Mouse (Mus musculus) embryo, embryonic 11 days (tissue): Measurements from ENCODE around the gene Kif5c.

Experiments used
- DNase-seq: peaks from one replicate; pipeline ENCODE4 v3.0.0-alpha.2; 2015

Gene Kif5c

DNA sequence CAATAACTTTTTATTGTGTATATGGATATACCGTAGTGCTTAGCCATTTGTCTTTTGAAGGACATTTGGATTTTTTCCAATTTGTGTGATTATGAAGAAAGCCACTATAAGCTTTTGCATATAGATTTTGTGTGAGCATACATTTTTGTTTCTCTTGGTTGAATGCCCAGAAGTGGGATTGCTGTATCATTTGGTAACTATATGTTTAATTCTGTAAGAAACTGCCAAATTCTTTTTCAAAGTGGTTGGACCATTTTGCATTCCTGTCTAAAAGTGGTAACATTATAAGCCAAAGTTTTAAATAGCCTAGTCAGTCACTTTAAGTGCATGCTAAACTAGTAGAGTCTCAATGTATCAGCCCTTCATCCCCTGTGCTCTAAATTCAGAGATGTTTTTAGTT, 6.5 kb downstream of the Kif5c start:
- DNase-seq: no peak

DNA sequence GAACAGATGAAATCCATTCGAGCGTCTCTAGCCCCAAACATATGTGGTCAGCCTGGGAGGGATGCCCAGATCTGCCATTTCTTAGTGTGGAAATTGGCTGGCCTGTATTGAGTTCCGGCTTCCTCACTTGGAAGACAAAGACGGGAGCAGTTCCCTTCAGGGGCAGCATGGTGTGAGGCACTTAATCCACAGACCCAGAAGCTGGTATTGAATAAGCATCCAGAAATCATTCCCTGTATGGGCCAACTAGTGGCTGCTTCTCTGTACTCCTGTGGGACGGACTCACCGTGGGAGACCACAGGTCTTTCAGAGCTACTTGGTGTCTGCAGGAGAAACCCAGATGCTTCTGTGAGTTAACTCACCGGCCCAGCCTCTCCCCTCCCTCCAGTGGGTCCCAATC, 8.5 kb downstream of the Kif5c start:
- DNase-seq: no peak

- no peak for DNase-seq
Measured at GRCm38 (mm10) chr2:49628094-49628705, 9.1 kb downstream of the Kif5c start.

GRCm38 (mm10) chr2:49629181-49629580, 10.1 kb downstream of the Kif5c start:
- DNase-seq: no peak

GRCm38 (mm10) chr2:49630636-49631035, 11.5 kb downstream of the Kif5c start:
- no peak for DNase-seq

GRCm38 (mm10) chr2:49633231-49633630, 14.1 kb downstream of the Kif5c start:
- peak; percentile 64 for DNase-seq

DNA sequence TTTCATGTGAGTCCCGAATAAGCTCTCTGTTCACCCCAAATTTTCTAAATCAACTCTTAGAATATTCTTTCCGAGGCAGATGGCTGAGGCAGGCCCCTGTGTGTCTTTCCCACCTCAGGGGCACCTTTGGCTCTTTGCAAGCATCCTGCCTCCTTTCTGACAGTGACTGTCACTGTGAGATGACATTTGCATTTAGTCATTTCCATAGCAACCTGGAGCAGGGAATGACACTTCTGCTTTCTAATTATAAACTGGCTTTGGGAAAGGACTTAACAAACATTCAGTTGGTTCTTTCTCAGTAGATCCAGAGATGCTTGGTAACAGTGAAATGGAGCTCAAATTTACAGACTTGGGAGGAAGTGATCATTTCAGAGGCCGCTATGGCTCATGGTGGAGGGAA, 23.7 kb downstream of the Kif5c start:
- DNase-seq: no peak

DNA sequence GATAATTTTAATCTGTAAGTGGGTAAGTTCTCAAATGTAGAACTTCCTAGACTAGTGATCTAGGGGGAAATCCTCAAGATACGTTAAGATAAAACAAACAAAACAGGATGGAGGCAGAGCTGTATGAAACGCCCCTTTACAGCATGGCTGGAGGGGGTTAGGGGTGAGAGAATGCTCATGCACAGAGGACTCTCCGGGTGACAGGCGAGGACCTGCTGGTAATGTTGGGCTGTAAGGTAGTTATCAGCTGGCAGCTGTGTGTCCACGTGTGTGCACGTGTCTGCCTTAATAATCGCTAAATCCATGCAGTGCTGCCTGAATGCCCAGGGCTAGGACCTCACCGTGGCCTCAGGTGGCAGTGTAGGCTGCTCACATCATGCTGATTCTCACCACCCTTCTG, 24.7 kb downstream of the Kif5c start:
- no peak for DNase-seq

DNA sequence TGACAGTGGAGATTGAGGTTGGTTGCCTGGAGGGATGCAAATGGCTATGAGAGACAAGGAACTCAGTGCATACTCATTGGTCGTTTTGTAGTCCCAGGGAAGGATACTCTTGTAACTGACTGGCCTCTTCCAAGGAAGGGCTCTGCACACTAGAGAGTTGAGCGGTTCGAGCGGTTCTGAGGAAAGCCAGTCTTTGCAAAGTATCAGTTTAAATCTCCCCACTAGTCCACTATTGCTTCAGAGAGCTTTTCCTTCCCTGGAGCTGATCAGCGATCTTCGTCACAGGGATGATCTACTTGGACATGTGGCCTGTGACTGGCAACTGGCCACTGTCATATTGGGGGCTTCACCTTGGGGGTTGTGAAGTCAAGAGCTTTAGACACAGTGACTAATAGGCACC, 28.5 kb downstream of the Kif5c start:
- no peak for DNase-seq

DNA sequence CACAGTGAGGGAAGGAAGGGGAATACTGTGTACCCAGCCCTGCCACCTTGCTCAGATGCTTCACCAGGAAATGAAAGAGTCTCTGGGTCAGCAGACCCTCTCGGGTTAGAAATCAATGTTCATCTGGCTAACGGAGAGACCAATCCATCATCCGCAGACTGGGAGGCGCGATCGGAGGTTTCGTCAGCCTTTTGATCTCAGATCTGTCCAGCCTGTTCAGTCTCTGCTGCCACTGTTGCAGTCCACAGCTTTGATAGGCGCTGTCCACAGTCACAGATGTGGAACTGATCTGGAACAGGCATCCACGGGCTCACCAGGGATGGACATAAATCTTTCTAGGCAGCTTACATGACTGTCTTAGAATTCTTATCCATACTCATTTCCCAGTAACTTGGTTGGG, 29.2 kb downstream of the Kif5c start:
- DNase-seq: peak; percentile 46

GRCm38 (mm10) chr2:49648806-49649205, 29.7 kb downstream of the Kif5c start:
- no peak for DNase-seq

- no peak for DNase-seq
Measured at GRCm38 (mm10) chr2:49649211-49649610, 30.1 kb downstream of the Kif5c start.

DNA sequence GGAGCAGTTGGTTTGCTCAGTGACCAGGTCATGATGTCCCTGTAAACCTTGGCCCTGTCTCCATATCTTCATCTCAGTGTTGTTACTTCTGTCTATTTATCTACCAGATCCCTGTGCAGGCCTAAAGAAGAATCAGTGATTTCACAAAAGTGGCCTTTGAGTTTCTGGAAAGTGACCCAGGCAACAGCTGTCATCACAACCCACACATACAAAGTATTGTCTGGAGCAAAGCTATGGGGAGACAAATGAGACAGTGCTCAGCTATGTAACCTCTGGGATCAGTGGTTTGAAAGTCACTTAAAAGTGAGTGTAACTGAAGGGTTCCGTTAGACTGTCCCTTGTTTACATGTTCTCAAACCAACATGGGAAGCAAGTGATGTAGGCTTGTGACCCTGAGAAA, 32.6 kb downstream of the Kif5c start:
- DNase-seq: no peak

DNA sequence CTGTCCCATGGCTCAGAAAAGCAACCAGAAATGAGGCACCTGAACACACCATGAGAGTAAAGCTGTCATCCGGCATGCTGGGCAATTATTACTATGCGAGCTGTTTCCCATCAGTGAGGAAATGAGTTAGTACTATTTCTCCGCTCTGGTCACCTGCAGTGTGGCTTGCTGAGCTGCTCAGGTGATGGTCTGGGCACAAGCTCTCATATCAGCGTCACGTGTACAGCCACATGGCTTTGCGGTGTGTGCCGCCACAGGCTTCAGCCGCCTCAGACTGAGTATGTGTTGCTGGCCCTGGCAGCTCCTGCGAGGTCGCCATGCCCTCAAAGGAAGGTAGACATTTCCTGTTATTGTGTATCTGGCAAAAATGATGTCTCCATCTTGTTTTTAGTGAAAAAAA, 35.5 kb downstream of the Kif5c start:
- DNase-seq: no peak

GRCm38 (mm10) chr2:49655195-49655873, 36.2 kb downstream of the Kif5c start:
- no peak for DNase-seq

DNA sequence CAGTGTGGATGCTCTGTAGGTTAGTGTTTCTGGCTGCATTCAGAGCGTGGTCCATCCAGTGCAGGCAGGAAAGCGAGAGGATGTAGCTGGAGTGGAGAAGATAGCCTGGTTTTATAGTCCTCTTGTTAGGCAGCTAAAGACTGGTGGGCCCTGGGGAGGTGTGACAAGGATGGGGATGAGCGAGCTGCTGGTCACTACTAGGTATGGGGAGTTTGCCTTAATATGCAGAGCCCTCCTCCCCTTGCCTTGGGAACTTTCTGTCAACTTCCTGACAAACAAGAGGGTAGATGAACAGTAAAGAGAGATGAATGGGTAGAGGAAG, 36.7 kb downstream of the Kif5c start:
- DNase-seq: no peak

- no peak for DNase-seq
Measured at GRCm38 (mm10) chr2:49656988-49657387, 37.9 kb downstream of the Kif5c start.

DNA sequence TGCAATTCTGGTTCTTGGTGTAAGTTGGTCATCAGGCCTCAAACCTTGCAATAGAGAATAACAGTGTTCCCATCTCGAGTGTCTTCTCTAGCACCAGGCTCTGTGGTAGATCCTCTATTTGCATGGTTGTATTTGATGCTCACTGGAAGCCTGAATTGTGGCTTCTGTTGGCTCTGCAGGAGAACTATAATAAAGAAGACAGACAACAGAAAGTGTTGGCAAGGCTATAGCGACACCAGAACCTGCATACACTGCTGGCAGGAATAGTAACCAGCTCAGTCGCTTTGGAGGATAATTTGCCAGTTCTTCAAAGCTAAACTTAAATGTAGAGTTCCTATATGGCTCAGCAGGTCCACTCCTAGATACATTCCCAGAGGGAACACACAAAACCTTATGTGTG, 38.6 kb downstream of the Kif5c start:
- no peak for DNase-seq

- DNase-seq: no peak
Measured at GRCm38 (mm10) chr2:49658988-49659387, 39.9 kb downstream of the Kif5c start.

GRCm38 (mm10) chr2:49659964-49660363, 40.9 kb downstream of the Kif5c start:
- no peak for DNase-seq

GRCm38 (mm10) chr2:49660375-49660923, 41.4 kb downstream of the Kif5c start:
- DNase-seq: no peak

DNA sequence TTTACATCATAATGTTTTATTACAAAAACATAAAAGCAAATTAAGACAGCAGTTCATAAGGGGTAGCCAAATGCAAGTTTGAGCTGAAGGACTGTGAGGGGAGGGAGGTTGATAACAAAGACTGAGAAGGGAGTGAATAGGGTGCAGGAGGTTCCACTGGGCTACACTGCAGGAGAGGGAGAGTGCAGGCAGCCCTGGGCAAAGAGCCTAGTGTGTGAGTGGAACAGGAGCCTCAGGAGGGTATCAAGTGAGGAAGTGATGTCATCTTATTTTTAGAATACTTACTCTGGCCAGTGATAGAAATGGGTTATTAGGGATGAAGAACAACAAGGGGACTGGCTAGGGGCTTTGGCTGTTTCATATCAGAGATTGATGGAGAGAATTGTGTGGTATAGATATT, 42.2 kb downstream of the Kif5c start:
- DNase-seq: no peak

GRCm38 (mm10) chr2:49661872-49662271, 42.8 kb downstream of the Kif5c start:
- DNase-seq: no peak

DNA sequence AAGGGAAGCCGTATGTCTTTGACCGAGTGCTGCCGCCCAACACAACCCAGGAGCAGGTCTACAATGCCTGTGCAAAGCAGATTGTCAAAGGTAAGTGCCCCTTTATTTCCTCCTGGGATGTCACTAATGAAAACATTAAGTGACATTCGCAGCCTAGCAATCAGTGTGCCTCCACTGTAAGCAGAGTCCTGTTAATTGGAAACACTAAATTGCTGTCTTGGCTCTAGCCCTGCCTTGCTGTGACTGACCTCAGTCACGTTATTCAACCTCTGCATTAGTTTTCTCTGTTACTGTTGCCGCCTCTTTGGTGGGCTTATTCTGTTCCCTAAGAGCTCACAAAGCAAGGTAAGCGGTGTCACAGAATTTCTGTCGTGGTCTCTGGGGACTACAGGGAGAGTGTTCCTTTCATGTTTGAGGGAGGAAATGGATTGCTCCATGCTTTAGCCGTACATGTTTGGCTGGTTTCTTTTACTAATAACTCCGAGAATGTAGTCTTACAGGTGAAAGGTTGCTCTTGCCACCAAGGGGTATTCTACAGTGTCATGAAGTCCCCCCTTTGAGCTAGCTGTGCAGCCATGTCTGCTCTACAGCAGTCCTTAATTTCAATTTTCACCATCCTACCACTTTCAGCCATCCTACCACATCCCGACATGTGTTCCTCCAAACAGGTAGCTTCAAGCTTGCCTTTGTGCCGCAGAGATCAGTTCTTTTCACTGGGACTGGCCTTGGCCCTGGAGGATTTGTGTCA, 52.8 kb downstream of the Kif5c start:
- no peak for DNase-seq
